Mouse (Mus musculus): ENCODE results near the gene Minos1. TPM values are rescaled to one million over a fixed set of nuclear protein-coding genes. Genes with fewer than 3 reads are reported as not detected.
A peak's percentile ranks its signal among the peaks of the same experiment; 100 is the strongest.

Minos1 gene
- polyA plus RNA-seq, 1 experiment: 212 TPM

- no peak overlapping the region for H3K27ac ChIP-seq (ENCODE audit: insufficient read depth, low read length)
- WGBS: 96% methylated on average over 4 of the region's 4 CpGs
- no peak overlapping the region for H3K4me3 ChIP-seq (replicated peaks; ENCODE audit: insufficient read depth, low read depth, low read length)
- TF ChIP-seq CTCF (IDR thresholded peaks at IDR 0.05; ENCODE audit: borderline replicate concordance, insufficient read depth, low read depth, low read length): no peak
- TF ChIP-seq POLR2A (IDR thresholded peaks at IDR 0.05; ENCODE audit: borderline replicate concordance, insufficient read depth, low read length): no peak
- peaks cover 3% of the 10 kb centered on the region for H3K4me1 ChIP-seq (ENCODE audit: control insufficient read depth, insufficient read depth, low read length)
- no peak for DNase-seq
- H3K27me3 ChIP-seq (ENCODE audit: control insufficient read depth, insufficient read depth, low read length): no peaks in the 10 kb centered on the region
These were observed 8.4 kb downstream of the Minos1 start for GRCm38 (mm10) chr4:139122557-139122956.

GRCm38 (mm10) chr4:139120998-139121397 is 9.9 kb downstream of the Minos1 start:
- Histone ChIP-seq H3K27ac (ENCODE audit: insufficient read depth, low read length) (no peak overlapping the region), H3K4me1 (ENCODE audit: control insufficient read depth, insufficient read depth, low read length) (peaks cover 12% of the 10 kb centered on the region), H3K4me3 (replicated peaks; ENCODE audit: insufficient read depth, low read depth, low read length) (no peak overlapping the region), H3K27me3 (ENCODE audit: control insufficient read depth, insufficient read depth, low read length) (no peaks in the 10 kb centered on the region)
- TF ChIP-seq POLR2A (IDR thresholded peaks at IDR 0.05; ENCODE audit: borderline replicate concordance, insufficient read depth, low read length): no peak
- 83% methylated on average over 7 of the region's 7 CpGs for WGBS
- DNase-seq: no peak

GRCm38 (mm10) chr4:139120281-139120814 is 10.6 kb downstream of the Minos1 start:
- WGBS: 75% methylated on average over 4 of the region's 4 CpGs
- DNase-seq: no peak
- H3K4me3 ChIP-seq (replicated peaks; ENCODE audit: insufficient read depth, low read depth, low read length): no peak overlapping the region
- no peak overlapping the region for H3K27ac ChIP-seq (ENCODE audit: insufficient read depth, low read length)
- TF ChIP-seq POLR2A (IDR thresholded peaks at IDR 0.05; ENCODE audit: borderline replicate concordance, insufficient read depth, low read length): no peak
- TF ChIP-seq CTCF (IDR thresholded peaks at IDR 0.05; ENCODE audit: borderline replicate concordance, insufficient read depth, low read depth, low read length): no peak
- no peaks in the 10 kb centered on the region for H3K27me3 ChIP-seq (ENCODE audit: control insufficient read depth, insufficient read depth, low read length)
- H3K4me1 ChIP-seq (ENCODE audit: control insufficient read depth, insufficient read depth, low read length): peaks cover 14% of the 10 kb centered on the region

GRCm38 (mm10) chr4:139116356-139117063 is 14.4 kb downstream of the Minos1 start:
- WGBS: 35% methylated on average over 3 of the region's 3 CpGs
- peak overlapping the region; percentile 41; the same call in 1 of the 2 replicates for H3K27ac ChIP-seq (ENCODE audit: insufficient read depth, low read length)

GRCm38 (mm10) chr4:139115721-139116120 is 15.2 kb downstream of the Minos1 start:
- no peak overlapping the region for H3K4me3 ChIP-seq (replicated peaks; ENCODE audit: insufficient read depth, low read depth, low read length)
- TF ChIP-seq CTCF (IDR thresholded peaks at IDR 0.05; ENCODE audit: borderline replicate concordance, insufficient read depth, low read depth, low read length) (no peak), POLR2A (IDR thresholded peaks at IDR 0.05; ENCODE audit: borderline replicate concordance, insufficient read depth, low read length) (no peak)
- peaks cover 21% of the 10 kb centered on the region for H3K4me1 ChIP-seq (ENCODE audit: control insufficient read depth, insufficient read depth, low read length)
- DNase-seq: no peak
- WGBS: 87% methylated on average over 5 of the region's 5 CpGs
- H3K27me3 ChIP-seq (ENCODE audit: control insufficient read depth, insufficient read depth, low read length): no peaks in the 10 kb centered on the region
- H3K27ac ChIP-seq (ENCODE audit: insufficient read depth, low read length): no peak overlapping the region

More at GRCm38 (mm10) chr4:139116356-139117063, 14.4 kb downstream of the Minos1 start:
- Histone ChIP-seq H3K27me3 (ENCODE audit: control insufficient read depth, insufficient read depth, low read length) (no peaks in the 10 kb centered on the region), H3K4me3 (replicated peaks; ENCODE audit: insufficient read depth, low read depth, low read length) (no peak overlapping the region), H3K4me1 (ENCODE audit: control insufficient read depth, insufficient read depth, low read length) (peaks cover 20% of the 10 kb centered on the region)
- no peak for DNase-seq
- TF ChIP-seq POLR2A (IDR thresholded peaks at IDR 0.05; ENCODE audit: borderline replicate concordance, insufficient read depth, low read length) (no peak), CTCF (IDR thresholded peaks at IDR 0.05; ENCODE audit: borderline replicate concordance, insufficient read depth, low read depth, low read length) (no peak)

- WGBS: 68% methylated on average over 3 of the region's 3 CpGs
- H3K4me1 ChIP-seq (ENCODE audit: control insufficient read depth, insufficient read depth, low read length): peaks cover 29% of the 10 kb centered on the region
- no peak for TF ChIP-seq CTCF (IDR thresholded peaks at IDR 0.05; ENCODE audit: borderline replicate concordance, insufficient read depth, low read depth, low read length)
- TF ChIP-seq POLR2A (IDR thresholded peaks at IDR 0.05; ENCODE audit: borderline replicate concordance, insufficient read depth, low read length): no peak
- H3K27me3 ChIP-seq (ENCODE audit: control insufficient read depth, insufficient read depth, low read length): no peaks in the 10 kb centered on the region
- H3K27ac ChIP-seq (ENCODE audit: insufficient read depth, low read length): no peak overlapping the region
- no peak overlapping the region for H3K4me3 ChIP-seq (replicated peaks; ENCODE audit: insufficient read depth, low read depth, low read length)
- no peak for DNase-seq
These were observed 18.4 kb downstream of the Minos1 start for GRCm38 (mm10) chr4:139112482-139112881.

GRCm38 (mm10) chr4:139111421-139111820 is 19.5 kb downstream of the Minos1 start:
- DNase-seq: no peak
- H3K4me3 ChIP-seq (replicated peaks; ENCODE audit: insufficient read depth, low read depth, low read length): no peak overlapping the region
- no peaks in the 10 kb centered on the region for H3K27me3 ChIP-seq (ENCODE audit: control insufficient read depth, insufficient read depth, low read length)
- 53% methylated on average over 3 of the region's 3 CpGs for WGBS
- H3K4me1 ChIP-seq (ENCODE audit: control insufficient read depth, insufficient read depth, low read length): peaks cover 23% of the 10 kb centered on the region
- TF ChIP-seq POLR2A (IDR thresholded peaks at IDR 0.05; ENCODE audit: borderline replicate concordance, insufficient read depth, low read length) (no peak), CTCF (IDR thresholded peaks at IDR 0.05; ENCODE audit: borderline replicate concordance, insufficient read depth, low read depth, low read length) (no peak)
- H3K27ac ChIP-seq (ENCODE audit: insufficient read depth, low read length): peak overlapping the region; percentile 46; the same call in 1 of the 2 replicates

GRCm38 (mm10) chr4:139110858-139111257 is 20.1 kb downstream of the Minos1 start:
- WGBS: 58% methylated on average over 3 of the region's 3 CpGs
- no peak for TF ChIP-seq POLR2A (IDR thresholded peaks at IDR 0.05; ENCODE audit: borderline replicate concordance, insufficient read depth, low read length)
- TF ChIP-seq CTCF (IDR thresholded peaks at IDR 0.05; ENCODE audit: borderline replicate concordance, insufficient read depth, low read depth, low read length): no peak
- H3K27ac ChIP-seq (ENCODE audit: insufficient read depth, low read length): peak overlapping the region; percentile 46; the same call in 1 of the 2 replicates

More at GRCm38 (mm10) chr4:139110858-139111257, 20.1 kb downstream of the Minos1 start:
- no peak for DNase-seq
- H3K4me3 ChIP-seq (replicated peaks; ENCODE audit: insufficient read depth, low read depth, low read length): no peak overlapping the region
- H3K27me3 ChIP-seq (ENCODE audit: control insufficient read depth, insufficient read depth, low read length): no peaks in the 10 kb centered on the region
- H3K4me1 ChIP-seq (ENCODE audit: control insufficient read depth, insufficient read depth, low read length): peaks cover 20% of the 10 kb centered on the region
